Mouse (Mus musculus) mesoderm, embryonic 11.5 days (tissue): ENCODE results near the gene Lrr1.

Experiments
- DNase-seq: peaks from one replicate; pipeline ENCODE4 v3.0.0-alpha.2; 2012; ENCODE audit warnings: low read depth, low spot score

Lrr1 gene

DNA sequence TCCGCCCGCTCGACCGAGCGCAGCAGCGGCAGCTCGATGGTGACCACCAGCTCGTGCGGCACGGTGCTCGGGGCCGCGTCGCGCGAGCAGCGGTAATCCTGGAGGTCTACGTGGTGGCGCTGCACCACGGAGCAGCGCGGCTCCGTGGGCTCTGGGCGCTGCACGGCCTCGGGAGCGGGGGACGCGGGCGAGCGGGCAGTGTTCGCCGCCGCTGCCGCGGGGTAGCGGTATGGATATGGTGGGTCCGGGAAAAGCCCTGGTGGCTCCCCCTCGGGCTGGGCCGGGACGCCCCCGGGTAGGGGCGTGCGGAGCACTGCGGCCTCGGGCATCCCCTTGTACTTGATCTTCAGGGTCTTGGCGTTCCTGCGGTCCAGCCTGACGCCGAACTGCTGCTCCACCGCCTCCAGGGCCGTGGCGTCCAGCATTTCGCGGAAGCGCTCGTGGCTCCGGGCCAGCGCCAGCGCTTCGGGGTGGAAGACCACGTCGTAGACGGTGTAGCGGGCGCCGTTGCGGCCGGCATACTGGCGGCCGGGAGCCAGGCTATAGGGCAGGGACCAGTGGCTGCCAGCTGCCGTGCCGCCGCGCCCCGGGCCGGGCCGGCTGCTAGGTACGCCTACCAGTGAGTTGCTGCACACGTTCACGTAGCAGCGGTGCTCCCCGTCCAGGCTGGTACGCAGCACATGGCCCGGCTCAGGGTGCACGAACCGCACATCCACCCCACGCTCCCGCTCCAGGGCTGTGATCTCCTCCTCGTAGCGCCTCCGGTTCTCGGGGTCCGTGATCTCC, 29.0 kb downstream of the Lrr1 start:
- DNase-seq: peak; percentile 33

DNA sequence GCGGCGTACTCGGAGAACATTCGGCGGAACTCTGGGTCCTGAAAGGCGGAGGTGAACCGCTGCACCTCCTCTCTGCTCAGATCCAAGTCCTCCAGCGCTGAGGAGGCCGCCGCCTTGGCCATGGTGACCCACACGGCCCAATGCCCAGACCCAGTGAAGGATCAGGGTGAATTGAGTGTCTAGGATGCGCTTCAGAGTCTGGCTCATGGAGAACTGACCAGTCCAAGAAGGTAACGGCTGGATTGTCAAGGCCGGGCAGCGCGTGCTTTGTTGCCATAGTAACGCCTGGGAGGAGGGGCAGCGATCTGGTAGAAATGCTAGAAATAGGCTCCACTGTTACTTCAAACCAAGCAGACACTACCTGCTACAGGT, 29.5 kb downstream of the Lrr1 start, which contains the start of gene Dnaaf2:
Gene Dnaaf2, minus strand, starts transcription at position 266 of the 372 bp plus-strand sequence.
- peak; percentile 76 for DNase-seq

DNA sequence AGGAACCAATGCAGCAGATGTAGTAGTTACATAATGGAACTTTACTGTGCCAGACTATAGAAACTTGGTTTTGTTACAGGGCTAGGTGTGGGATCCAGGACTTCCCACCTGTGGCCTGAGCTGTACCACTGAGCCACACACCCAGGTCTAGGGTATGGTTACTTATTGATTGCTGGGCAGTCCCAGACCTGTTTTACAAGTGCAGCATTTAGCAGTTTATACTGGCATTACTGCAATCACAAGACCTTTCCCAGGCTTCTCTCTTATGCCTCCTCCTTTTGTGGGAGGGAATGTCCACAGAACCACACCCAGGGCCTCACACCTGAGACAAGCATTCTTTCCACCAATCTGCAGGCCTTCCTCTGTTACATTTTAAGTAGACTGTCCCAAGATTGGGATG, 30.4 kb downstream of the Lrr1 start:
- DNase-seq: no peak

DNA sequence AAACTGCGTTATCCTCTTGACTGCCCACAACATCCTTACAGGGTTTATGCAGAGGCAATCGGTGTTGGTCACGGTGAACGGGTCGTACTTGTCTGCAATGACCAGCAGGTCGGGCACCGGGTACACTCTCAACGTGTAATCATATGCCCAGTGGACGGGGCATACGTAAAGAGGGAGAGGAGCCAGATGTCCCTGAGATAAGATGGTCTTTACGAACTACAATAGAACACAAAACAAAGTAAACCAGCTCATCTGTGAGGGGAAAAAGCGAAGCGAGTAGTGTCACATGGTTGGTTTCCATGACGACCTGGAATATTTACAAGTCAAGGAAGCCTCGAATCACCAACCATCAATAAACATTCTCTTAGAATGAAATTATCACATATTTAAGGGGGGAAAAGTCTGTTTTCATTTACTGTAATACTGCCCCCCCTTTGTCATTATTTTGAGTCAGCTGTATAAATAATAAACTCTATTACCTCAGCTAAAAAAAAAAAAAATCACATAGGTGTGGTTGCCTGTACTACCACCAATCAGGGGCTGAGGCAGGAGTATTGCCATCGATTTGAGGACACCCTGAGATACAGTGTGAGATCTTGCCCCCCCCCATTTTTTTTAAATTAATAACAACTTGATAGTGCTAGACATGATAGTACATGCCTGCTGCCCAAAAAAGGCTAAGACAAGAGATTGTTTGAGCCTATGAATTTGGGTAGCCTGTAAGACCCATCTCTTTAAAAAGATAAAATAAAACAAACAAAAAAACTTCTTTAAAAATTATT, 35.6 kb downstream of the Lrr1 start, which contains the start of gene Gm49384:
Gene Gm49384, minus strand, starts transcription at position 216 of the 782 bp plus-strand sequence.
- peak; percentile 51 for DNase-seq

DNA sequence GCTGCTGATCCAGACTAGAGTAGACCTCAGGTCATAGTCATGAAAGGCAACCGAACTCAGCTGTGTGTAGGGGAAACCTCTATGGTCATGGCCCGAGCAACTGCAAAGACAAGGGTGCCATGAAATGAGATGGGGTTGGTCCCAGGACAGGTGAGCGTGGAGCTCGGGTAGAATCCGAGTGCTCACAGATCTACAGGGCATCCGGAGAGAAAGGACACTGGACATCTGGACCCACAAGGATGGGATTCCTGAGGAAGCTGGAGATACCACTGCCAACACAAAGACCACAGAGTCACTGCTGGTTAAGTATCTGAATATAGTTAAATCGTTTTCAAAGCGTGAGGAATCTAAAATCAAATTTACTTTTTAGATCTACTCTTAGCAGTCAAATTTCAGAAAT, 38.8 kb downstream of the Lrr1 start:
- no peak for DNase-seq

DNA sequence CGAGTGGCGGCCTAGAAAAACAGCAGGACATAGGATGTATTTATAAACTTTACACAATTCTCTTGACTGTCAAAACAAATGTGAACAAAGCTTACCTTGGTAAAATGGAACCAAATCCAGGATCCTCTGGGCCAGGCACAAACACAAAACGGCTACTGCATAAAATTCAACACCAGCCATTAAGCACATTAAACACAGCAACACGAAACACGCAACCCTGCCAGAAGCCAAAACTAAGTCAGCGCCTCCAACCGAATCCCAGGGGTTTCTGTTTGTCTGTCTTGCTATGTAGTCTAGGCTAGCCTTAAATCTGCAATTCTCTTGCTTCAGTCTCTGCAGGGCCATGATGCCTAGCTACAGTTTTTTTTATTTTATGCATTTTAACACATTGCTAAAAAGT, 39.3 kb downstream of the Lrr1 start:
- no peak for DNase-seq

DNA sequence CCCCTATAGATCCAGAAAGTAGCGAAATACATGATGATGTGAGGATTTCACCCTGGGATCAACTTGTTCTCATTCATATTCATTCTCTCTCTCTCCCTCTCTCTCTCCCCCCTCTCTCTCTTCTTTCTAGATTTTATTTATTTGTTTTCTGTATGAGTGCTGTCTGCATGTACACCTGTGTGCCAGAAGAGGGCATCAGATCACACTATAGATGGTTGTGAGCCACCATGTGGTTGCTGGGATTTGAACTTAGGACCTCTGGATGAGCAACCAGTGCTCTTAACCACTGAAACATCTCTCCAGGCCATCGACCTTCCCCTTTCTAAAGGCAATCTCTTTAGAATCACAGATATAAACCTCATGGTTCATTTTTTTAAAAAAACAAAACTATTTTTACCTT, 39.9 kb downstream of the Lrr1 start:
- DNase-seq: no peak

DNA sequence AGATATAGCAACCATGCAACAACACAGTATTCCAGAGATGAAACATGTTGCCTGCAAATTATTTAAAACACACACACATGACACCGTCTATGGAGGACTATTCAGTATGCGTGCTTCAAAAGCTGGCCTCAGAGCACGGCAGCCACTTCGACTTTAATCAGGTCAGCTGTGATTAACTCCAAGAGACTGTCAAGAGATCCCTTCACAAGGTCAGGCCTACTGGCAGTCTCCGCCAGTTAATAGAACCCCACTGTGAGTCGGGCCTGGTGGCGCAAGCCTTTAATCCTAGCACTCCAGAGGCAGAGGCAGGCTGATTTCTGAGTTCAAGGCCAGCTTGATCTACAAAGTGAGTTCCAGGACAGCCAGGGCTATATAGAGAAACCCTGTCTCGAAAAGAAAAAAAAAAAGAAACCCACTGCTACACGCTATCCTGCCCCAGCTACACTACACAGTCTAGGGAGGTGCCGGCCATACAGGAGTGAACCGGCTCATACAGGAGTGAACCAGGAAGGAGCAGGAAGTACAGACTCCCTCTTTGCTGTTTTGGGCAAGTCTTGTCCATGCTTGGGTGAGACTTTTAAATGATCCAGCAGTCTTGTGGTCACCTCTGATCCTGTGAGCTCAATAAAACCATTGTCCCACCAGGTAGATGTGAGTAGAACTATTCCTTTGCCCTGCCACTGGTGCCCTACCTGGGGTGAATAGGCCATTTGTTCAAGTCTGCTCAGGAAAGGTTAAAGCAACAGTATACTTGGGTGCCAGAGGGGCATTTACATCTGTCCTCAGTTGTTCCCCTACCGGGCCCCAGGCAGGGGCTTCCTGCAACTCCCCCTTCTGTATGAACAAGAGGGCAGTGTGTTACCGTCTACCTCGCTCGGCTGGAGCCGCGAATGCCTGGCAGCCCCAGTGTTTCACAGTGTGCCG, 41.7 kb downstream of the Lrr1 start:
- DNase-seq: no peak

DNA sequence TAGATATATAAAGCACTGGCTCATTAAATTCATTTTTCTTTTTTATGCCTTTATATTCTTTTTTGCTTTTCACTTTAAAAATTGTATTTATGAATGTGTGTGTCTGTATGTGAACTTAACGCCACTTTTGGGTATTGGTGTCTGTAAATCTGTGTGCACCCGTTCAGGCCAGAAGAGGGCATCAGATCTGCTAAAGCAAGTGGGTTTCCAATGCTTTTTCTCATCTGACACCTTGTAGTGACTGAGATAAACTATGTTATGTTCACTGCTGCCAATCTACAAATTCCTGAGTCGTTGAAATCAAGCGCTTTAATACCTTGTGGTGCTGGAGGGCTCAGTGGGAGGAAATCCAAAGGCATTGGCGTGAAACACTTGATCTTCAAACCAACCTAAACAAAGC, 42.4 kb downstream of the Lrr1 start:
- no peak for DNase-seq

DNA sequence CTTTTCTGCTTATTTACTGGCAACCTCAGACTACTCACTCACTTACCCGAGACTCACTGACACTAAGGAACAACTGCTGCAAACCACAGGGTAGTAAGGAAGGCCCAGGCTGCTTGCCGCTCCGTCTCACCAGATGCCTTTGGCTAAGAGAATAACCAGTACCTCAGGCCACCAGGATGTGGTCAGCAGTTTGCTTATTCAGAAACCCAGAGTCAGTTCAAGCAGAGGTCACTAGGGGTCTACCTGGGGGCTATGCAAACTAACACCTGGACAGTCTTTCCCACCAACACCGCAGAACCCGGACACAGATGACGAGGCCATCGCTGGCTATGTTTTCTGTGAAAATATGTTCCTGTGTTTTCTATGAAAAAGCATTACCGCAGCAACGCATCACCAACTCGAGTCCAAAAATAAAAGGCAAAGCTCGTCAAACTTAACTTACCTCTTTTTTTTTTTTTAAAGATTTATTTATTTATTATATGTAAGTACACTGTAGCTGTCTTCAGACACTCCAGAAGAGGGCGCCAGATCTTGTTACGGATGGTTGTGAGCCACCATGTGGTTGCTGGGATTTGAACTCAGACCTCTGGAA, 44.7 kb downstream of the Lrr1 start:
- no peak for DNase-seq

DNA sequence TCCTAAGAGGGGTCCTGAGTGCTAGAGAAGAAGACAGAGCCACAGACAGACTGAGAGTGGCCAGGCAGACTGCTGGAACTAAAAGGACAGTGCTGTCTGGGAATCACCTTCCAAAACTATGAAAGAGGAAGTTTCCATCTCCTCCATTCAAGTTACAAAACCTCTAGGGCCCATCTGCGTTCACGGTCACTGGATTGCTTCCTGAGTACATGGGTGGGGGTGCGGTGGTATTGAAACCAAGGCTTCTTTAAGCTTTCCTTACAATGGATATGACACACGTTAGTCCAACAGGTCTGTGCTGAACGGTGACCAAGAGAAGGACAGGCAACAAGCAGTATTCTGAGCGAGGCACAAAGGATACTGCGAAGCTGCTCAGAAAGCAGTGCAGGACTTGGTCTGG, 45.8 kb downstream of the Lrr1 start:
- no peak for DNase-seq

DNA sequence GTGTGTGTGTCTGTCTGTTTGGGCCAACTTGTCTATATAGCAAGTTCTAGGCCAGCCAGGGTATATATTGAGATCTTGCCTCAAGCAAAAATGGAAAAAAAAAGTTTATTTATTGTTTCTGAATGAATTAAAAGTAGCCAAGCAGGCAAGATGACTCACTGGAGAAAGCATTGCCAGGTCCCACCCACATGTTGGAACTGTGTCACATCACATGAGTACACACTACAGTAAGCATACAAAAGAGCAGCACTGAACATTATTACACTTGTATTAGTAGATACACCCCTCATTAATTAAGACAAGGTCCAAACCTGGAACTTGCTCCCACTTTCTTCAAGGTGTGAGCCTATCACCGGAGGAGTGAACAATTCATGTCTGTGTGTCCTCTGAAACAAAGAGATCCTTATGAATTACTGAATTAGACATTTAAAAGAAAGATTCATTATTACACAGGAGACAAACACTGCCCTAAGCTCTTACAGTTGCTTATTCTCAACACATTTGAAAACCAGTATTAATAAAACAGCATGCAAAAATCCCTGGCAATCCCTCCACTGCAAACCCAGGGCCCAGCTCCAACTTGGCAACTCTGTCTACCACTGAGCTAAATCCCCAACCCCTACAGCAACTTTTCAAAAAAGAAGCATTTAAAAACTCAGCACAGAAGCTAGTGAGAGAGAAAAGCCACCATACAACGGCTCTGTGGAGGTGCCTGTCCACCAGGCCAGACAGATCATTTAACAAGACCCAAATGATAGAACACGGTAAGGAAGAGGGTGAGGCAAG, 46.6 kb downstream of the Lrr1 start:
- no peak for DNase-seq

DNA sequence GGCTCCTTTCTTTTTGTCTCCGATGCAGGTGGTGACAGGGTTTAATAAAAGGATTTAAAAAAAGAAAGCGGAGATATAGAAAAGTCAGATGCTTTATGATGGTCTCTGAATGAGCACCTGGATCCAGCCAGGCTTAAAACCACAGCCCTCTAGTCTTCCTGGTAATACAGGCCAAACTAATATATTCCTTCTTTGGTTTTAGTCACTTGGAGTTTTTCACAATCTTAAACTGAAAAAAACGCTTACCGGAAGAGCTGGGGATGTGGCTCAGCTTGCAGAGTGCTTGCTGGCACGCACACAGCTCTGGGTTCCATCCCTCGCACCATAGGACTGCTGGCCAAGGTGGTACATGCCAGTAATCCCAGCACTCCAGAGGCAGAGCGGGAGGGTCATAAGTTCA, 48.0 kb downstream of the Lrr1 start:
- no peak for DNase-seq

DNA sequence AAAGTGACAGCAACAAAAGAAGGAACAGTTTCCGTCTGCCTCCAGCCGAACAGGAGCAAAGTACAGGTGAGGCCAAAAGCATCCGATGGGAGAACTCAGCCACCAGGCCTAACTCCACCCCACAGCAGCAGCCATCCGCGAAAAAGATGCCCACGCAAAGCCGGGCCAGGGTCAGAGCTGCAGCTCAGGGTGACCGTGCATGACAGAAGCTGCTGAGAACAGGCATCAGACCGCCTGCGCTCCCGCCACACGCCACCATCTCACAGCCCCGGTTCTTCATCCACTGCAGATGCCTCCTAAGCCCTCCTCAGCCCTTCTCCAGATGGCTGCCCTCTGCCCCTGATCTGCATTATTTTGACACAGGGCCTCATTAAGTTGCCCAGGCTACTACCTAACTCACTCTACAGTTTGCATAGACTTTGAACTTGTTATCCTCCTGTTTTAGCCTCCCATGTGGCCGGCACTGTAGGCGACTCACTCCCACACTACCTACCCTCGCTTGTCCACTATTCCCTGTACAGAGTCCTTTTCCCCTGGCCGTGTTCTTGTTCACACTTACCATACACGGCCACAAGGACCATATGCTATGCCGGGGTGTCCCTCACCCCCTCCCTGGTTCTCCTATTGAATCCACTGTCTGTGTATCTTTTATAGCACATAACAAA, 52.1 kb downstream of the Lrr1 start:
- DNase-seq: no peak

DNA sequence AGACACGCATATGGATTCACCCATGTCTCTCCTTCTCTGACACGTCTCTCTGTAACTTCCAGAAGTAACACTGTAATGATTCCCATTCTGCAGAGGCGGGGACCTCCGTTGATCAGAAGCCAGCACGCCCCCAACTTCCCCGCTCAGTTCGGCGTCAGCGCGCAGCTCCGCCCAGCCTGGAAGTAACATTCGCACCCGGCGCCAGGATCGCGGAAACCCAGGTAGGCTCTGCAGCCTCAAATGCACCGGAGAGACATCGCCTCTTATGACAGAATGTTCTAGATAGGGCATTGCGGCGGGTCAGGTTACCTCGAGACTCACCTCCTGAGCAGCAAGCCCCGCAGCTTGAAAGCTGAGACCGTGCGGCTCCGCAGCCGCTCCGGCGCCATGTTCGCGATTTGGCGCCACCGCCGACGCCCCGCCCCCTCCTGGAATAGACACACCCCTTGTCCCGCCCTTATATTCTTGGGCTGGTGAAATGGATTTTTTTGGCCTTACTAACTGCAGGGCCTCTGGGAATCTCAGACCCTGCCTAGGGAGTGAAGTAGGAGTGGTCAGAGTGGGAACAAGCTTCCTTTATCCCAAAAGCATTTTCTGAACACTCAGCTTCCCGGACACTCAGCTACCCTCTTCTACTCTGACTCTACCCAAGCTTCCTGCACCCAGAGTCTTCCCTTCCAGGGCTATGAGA, 59.3 kb downstream of the Lrr1 start, which contains the start of gene Pole2:
Gene Pole2, minus strand, starts transcription at position 420 of the 691 bp plus-strand sequence.
- peak; percentile 89 for DNase-seq
